Mouse (Mus musculus): ENCODE measurements around the gene Gm28041.

GRCm38 (mm10) chr13:67420558-67421206 is 45.1 kb upstream of the Gm28041 start:
- TF ChIP-seq TCF12 (IDR thresholded peaks at IDR 0.05; ENCODE audit: insufficient read depth, poor library complexity, severe bottlenecking) (no peak), REST (IDR thresholded peaks at IDR 0.05; ENCODE audit: insufficient read depth, insufficient read length) (no peak), POLR2A (IDR thresholded peaks at IDR 0.05; ENCODE audit: insufficient read length, low read depth) (no peak), USF1 (IDR thresholded peaks at IDR 0.05; ENCODE audit: low read depth) (no peak)
